Mouse (Mus musculus) cerebellum, adult 9-10 months (tissue): ENCODE measurements at regions not wholly inside any gene's neighbourhood (a gene's known extent, or its start where the extent isn't known, plus 50 kb on each side); places are given as distances from the start of the nearest gene placed in this dataset.
"Not testable (repeated sequence)": the region's sequence is repeated elsewhere in the genome, so short reads cannot be mapped to it uniquely, and the experiment has no call there.

Experiments
- DNase-seq: peaks from one replicate; pipeline ENCODE4 v3.0.0; 2022

DNA sequence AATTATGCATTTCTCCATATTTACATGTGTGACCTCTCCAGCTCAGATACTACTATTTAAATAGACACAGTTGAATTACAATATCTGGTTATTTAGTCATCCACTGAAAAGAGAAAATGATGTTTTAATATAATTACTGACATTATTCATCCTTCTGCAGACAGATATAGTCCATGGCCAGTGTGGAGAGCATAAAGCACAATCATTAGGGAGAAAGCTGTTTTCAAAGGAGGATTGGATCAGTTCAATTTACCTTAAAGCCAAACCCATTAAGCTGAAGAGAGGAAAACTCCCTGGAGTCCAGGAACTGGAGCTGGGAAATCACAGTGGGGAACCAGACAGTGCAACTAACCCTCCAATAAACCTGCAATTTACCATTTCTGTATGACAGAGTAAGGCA is 339.8 kb upstream of the Rgs17 start:
- DNase-seq = no peak

DNA sequence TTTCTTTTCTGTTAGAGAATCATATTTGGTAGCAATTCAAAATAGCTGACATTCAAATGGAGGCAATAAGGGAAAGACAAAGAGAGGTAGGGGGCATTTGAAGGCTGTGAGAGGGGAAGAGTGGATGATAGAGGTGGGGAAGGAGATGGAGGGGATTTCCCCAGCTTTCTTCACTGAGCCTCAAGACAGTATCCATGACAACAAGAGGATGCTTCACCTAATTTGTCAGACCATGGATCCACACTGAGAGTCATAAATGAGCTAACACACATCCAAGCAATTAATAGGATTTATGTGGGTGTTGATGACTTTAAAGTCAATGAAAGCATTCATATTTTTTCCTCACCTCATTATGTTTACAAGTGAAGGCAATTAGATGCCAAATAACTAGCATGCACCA is 343.5 kb upstream of the Rgs17 start:
- DNase-seq = no peak

DNA sequence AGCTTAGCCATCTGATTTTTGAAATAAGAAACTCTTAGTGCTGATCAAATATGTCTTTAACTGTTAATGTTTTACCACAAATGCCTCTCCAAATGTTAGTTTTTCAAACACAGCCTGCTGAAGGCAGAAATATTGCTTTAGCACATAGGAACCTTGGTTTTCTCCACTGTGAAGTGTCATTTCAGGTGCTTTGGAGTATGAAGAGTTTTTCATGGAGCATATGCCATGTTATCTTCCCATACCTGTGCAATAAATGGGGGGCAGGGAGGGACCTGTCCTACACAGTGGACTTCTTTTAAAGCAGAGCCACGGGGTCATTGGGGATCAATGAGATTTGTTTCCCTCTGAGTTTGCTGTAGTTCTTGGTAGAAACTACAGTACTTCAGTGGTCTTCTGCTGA is 369.2 kb upstream of the Rgs17 start:
- DNase-seq = no peak

DNA sequence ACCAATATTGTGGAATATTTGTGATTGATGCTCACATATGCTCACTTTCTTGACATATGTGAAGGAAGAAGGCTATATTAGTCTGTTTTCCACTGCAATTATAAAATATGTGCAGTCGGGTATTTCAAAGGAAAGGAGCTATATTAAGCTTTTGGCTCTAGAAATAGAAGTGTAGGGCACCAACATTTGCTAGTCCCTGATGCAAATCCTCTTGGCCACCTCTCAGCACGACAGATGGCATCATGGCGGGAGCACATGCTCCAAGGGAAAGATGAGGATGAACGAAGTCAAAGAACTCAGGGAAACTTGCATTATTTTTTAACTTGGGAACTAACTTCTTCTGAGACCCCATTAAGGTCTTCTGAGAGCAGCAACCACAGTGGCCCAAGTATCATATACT is 374.4 kb upstream of the Rgs17 start:
- DNase-seq = peak; percentile 83

DNA sequence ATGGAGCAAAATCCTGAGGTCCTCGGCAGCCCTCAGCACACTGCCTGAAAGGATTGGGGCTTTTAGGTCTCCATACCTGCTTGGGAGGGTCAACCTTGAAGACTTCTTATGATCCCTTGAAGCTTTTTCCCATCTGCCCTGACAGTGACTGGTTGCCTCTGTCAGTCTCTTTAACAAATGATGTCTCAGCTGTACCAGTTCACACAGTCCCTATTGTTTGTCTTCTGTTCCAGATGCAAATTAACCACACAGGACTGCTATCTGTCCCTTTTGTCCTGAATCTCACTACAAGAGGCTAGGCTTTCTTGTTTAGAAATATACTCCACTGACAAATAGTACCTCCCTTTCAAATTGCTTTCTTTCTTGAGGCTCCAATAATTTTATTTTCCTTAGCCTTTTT is 375.6 kb upstream of the Rgs17 start:
- no peak for DNase-seq

DNA sequence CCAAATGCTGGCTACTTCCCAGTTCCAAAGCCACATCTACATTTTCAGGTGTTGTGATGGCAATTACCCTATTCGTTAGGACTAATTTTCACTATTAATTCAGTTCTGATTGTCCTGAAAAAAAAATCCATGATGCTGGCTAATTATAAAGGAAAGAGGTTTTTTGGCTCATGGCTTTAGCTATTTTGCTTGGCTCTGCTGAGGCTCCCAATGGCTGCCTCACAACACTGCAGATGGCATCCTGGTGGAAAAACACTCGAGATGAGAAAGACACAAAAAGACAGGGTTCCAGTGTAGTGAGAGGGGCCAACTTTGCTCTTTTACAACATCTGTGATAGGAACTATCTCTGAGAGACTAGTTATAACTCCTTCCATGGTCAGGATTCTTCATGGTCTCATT is 376.5 kb upstream of the Rgs17 start:
- peak; percentile 52 for DNase-seq

DNA sequence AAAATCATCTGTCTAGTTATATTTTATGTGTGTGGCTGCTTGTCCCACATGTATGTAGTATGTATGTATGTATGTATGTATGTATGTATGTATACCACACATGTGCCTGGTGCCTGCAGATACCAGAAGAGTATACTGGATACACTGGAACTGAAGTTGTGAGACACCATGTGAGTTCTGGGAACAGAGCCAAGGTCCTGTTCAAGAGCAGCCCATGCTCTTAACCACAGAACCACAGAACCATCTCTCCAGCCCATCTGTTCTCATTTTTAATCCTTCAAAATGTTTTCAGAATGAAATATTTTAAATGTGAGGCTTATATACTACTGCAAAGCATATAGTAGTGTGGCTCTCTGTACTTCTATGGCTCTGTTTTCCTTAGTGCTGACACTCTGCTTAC is 379.3 kb upstream of the Rgs17 start:
- DNase-seq = peak; percentile 30

DNA sequence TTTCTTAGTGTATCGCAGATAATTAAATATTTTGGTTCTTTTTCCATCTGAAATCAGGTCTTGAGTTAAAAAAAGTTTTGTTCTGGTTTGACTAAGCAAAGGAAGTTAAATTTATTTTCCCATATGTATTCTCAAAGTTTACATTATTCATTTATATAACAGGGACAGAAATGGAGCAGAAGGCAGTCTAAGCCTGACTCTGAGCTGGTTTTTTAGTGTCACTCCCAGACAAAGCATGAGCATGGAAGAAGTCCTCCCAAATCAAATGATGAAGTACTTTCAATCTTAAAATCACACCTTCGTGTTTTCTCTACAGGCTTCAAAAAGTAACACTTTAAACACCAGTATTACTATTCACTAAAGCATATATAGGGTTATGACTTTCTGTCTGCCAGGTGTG is 387.2 kb upstream of the Rgs17 start:
- no peak for DNase-seq

DNA sequence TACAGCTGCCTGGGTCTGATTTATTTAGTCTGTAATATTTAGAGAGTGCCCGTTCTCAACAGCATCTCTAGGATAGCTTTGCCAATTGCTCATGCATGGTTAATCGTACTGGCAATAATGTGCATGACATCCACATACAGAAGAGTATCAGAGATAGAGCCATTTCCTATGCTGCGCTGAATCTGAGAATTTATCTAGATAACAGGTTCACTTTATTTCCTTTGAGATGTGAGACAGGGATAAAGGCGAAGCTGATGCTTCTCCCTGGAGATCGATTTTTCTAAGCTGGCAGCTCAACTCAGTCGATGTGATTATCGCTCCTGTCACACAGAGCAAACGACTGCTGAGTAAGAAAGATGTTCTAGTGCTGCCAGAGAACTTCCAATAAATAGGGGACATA is 416.7 kb upstream of the Oprm1 start:
- no peak for DNase-seq

DNA sequence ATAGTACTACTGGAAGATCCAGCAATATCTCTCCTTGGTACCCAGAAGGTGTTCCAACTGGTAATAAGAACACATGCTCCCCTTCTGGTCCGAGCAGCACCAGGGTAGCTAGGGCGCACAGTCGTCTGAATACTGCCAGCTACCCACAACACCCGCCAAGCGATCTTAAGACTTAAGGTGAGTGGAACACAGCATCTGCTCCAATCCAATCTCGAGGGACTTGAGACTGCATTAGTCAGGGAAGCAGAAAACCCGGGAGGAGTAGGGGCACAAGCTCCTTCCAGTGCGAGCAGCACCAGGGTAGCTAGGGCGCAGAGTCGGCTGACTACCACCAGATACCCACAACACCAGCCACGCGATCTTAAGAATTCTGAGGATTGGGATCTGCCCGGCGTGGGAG is 409.1 kb upstream of the Oprm1 start:
- not testable (repeated sequence) for DNase-seq

DNA sequence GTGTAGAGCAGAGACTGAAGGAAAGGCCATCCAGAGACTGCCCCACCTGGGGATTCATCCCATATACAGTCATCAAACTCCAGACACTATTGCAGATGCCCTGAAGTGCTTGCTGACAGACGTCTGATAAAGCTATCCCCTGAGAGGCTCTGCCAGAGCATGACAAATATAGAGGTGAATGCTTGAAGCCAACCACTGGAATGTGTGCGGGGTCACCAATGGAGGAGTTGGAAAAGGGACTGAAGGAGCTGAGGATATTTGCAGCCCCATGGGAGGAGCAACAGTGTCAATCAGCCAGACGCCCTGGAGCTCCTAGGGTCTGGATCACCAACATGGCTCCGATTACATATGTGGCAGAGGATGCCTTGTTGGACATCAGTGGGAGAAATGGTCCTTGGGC is 392.1 kb upstream of the Oprm1 start:
- DNase-seq = no peak

DNA sequence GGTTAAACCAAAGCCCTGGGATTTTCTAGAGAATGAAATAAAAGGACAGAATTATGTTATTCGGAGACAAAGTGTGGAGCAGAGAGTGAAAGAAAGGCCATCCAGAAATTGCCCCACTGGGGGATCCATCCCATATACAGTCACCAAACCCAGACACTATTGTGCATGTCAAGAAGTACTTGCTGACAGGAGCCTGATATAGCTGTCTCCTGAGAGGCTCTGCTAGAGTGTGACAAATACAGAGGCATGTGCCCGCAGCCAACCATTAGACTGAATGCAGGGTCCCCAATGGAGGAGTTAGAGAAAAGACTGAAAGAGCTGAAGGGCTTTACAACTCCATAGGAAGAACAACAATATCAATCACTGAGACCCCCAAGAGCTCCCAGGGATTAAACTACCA is 386.6 kb upstream of the Oprm1 start:
- no peak for DNase-seq

DNA sequence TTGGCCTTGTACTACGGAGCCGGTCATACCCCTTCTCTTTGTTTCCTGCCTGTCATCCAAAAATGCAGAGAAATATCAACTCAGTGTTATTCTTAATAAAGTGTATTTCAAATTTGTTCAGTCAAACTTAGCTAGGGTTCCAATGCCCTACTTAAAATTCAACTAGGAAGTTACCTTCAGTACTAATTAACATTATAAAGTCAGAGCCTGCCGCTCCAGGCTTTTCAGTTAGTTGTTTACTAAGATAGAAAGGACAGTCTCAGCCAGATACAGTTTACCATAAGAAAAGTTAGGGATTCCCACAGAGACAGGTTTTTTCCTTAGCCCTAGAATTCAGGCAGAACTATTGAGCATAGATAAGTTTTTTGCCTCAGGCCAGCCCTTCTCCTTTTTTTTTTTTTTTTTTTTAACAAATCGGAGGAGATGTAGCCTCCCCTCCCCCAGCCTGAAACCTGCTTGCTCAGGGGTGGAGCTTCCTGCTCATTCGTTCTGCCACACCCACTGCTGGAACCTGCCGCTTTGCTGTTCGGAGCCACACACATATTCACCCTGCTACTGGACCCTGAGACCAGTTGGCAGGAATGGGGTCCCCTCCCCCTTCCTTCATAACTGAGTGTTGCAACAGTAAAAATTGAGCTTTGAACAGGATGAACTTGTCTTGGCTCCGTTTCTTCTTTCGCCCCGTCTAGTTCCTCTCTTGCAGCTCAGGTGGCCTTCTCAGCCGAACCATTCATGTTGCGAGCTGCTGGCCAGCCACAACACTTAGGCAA is 340.8 kb upstream of the Oprm1 start:
- DNase-seq = not testable (repeated sequence)

DNA sequence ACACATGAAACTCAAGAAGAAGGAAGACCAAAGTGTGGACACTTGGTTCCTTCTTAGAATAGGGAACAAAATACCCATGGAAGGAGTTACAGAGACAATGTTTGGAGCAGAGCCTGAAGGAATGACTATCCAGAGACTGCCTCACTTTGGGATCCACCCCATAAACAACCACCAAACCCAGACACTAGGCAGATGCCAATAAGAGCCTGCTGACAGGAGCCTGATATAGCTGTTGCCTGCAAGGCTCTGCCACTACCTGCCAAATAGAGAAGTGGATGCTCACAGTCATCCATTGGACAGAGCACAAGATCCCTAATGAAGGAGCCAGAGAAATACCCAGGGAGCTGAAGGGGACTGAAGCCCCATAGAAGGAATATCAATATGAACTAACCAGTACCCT is 340.1 kb upstream of the Oprm1 start:
- DNase-seq = not testable (repeated sequence)

DNA sequence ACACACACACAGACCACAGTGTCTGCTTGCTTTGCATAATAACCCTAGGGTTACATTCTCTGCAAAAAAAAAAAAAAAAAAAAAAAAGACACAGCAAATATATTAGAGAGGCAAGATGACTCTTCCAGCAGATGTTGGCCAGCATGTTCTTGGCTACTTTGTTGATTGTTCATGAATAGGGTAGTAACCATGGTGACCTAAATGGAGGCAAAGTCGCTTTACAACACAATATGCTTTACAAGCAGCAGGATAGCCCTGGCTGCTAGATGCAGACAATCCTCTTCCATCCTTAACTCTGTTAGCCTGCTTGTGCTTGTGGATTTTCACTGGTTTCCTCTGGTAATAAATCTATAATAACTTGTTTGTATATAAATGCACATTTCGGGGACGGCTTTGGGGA is 292.5 kb upstream of the Oprm1 start:
- DNase-seq = no peak

DNA sequence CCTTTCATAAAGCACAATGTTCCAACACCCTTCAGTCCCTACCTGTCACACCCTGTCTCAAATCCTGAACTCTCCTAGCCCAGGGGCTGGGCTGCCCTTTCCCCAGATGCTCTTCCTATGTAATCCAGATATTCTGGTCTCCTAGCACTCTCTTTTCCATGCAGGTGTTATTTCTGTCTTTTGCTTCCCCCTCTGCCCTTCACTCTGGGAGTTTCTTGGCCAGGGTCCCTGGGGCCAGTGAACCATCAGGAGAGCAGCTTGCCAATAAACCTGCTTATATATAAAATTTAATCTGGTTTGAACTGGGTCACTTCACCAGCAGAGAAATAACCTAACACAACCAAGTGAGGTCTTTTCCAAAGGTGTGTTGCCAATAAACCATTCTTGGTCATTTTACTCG is 278.0 kb upstream of the Oprm1 start:
- DNase-seq = no peak

DNA sequence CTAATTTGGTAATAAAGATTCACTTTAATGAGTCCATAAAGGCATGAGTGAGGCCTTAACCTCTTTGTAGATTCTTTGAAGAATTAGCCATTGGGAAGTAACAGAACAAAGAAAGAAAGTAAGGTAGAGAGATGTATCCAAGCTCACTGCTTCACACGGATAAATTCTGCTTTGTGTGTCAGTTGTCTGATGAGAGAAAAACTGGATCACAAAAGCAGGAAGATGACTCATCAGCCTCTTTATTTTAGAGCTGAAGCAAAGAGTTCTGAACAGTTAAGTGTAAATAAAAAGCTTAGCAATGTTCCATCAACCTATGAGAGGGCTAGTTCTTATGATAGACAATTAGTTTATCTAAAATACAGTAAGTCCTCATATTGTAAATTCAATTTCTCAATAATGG is 269.7 kb upstream of the Oprm1 start:
- DNase-seq = no peak

DNA sequence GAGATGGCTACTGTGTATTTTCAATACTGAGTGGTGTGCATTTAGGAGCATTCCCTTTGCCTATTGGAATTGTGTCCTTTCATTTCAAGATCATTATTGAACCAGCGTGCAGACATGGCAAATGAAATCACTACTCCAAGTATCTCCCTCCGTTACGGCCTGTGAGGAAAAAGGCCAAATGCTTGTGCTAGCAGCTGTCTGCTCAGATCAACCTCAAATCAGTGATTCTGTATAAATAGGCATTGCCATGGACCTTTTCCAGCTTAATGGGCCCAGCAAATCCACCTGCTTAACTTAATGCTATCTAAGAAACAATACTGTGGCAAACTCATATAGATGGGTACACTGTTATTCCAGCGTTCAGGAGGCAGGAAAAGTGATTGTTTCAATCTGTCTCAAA is 265.6 kb upstream of the Oprm1 start:
- DNase-seq = peak; percentile 24

DNA sequence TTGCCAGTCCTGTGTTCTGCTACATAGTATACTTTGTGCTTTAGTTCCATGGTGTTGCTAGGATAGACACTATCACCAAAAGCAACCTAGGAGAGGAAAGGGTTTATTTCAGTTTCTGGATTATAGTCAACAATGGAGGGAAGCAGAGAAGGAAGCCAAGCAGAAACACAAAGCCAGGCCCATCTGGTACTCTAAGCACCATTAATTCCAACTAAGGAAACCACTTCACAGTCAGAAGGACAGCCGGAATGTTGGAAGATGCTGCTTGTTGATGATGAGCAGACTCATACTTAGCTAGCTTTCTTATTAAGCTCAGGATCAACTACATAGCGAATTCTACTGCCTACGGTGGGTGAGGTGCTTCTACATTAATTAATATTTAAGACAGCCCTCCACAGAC is 263.2 kb upstream of the Oprm1 start:
- DNase-seq = no peak

DNA sequence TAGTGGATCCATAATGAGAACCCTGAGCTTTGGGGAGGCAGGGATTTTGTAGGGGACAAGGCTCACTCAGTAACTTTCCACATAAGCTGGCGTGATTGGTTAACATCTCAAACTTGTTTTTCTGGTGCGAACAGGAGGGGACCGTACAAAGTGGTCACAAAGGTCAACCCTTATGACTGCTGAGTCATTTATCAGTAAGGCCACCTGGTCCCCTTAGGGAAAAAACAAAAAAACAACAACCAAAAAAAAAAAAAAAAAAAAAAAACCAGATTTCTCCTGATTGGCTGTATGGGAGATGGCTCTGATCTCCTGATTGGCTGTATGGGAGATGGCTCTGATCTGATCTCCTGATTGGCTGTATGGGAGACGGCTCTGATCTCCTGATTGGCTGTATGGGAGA is 244.0 kb upstream of the Oprm1 start:
- DNase-seq = no peak

DNA sequence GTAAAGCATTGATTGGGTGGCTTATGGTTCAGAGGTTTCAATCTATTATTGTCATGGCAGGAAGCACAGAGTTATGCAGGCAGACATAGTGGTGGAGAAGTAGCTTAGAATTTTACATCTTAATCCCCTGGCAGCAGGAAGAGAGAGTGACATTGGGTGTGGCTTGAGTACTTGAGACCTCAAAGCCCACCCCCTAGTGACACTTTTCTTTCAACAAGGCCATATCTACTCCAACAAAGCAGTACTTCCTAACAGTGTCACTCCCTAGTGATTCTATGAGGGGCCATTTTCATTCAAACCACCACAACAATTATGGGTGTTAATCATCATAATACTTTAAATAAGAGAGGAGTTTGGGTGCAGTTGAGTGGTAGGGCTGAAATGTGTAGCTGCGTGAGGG is 195.8 kb upstream of the Oprm1 start:
- no peak for DNase-seq

DNA sequence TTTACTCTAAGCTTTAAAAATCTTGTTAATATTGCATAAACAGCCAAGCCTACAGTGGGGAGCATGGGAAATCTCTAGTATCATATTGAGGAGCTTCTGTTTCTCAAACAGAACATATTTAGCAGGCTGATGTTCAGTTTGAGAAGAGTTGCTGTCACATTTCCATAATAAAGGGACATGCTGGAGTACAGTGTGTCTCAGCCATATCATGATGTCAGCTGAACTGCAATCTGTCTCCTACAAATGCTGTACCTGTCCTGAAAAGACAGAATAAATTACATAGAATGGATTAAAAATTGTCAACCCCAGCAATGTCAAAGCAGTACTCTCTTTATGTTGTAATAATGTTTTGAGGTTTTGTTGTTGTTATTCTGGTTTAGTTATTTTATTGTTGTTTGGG is 179.7 kb upstream of the Oprm1 start:
- no peak for DNase-seq

DNA sequence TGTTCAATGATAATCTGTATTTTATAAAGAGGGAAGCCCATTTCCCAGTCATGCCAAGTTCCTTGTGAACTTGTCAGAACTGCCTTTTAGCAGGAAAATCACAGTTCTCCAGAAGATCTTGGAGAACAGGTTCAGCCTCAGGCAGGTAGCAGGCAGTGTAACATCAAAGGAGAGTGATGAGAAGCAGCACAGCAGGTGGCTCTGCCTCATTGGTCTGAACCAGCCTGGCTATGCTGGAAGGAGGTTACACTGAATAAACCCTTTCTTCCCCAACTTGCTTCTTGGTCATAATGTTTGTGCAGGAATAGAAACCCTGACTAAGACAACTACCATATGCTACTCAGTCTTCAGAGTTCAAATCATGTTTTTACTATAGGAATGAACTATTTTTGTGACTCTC is 172.5 kb upstream of the Oprm1 start:
- not testable (repeated sequence) for DNase-seq

DNA sequence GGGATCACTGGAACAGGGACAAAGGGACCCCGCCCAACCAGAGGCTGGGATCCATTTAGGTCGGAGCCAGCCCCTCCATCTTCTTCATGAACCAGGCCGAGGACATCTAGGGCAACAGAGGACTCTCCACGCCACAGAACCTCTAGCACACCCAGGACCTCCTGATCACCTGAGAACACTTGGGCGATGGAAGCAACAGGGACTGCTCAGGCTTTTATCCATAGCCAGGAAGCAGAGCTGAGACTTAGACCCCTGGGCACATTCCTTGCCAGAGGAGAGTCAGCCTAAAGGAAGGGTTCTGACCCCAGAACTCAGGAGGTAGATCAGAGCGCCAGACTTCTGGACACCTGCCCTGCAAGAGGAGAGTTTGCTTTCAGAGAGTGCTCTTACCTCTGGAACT is 168.1 kb upstream of the Oprm1 start:
- no peak for DNase-seq

DNA sequence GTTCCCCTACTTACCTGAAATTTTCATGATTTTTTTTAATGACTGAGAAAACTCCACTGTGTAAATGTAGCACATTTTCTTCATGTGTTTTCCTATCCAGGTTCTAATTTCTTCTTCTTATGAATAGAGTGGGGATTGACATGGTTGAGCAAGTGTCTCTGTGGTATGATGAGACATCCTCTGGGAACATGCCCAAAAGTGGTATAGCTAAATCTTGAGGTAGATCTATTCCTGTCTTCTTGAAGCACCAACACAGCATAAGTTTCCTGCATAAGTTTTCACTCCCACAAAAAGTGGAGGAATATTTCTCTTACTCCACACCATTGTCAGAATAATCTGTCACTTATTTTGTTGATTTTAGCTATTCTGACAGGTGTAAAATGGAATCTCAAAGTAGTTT is 161.1 kb upstream of the Oprm1 start:
- DNase-seq = no peak

DNA sequence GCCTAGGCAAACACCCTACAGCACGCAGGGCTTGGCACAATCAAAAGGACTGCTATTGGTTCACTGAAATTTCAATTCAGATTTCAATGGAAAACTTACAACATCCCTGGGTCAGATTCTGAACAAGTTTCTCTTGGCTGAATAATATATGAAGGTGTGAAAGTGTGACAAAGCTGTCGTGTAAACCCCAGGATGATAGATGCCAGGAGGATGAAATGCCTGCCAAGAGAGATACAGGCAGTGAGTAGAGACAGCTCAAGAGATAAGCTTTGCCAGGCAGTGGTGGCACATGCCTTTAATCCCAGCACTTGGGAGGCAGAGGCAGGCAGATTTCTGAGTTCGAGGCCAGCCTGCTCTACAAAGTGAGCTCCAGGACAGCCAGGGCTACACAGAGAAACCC is 159.7 kb upstream of the Oprm1 start:
- not testable (repeated sequence) for DNase-seq
